Mouse (Mus musculus) ES-Bruce4 (cell line): ENCODE measurements around the gene Ctnna3.

ENCODE experiments used
- CTCF ChIP-seq: IDR thresholded peaks from one replicate; pipeline ENCODE4 v1.8.1; 2011; ENCODE audit warnings: low read depth, low read length
- POLR2A ChIP-seq: IDR thresholded peaks from one replicate; pipeline ENCODE4 v1.8.1; 2011; ENCODE audit warnings: low read length; ENCODE audit not compliant: insufficient read depth

DNA sequence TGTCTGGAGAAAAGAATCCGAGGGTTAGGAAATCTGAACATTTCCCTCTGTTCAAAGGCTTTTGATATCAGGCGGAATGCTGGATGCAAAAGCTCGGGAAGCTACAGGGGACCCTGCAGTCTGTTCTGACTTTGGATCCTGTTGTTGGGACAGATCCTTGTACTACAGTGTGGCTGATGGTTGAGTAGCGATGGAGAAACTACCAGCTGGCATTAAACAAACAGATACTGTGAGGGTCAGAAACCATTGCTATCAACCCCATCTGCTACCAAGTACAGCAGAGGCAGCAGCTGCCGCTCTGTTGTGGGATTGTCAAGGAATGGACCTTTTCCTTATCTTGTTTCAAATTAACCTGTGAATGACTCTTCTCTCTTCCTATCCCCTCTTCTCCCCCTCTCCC is 504.0 kb downstream of the Ctnna3 start:
- TF ChIP-seq POLR2A (no peak), CTCF (no peak)
